Mouse (Mus musculus) cerebellum, postnatal 14 days (tissue): ENCODE data around the gene Vwa5a.
A peak's percentile ranks its signal among the peaks of the same experiment; 100 is the strongest.

Experiments
- DNase-seq, 2 experiments: peaks; one replicate each; pipeline ENCODE4 v3.0.0; 2021; ENCODE audit warnings: mixed read lengths in 2 of 2

Vwa5a gene

DNA sequence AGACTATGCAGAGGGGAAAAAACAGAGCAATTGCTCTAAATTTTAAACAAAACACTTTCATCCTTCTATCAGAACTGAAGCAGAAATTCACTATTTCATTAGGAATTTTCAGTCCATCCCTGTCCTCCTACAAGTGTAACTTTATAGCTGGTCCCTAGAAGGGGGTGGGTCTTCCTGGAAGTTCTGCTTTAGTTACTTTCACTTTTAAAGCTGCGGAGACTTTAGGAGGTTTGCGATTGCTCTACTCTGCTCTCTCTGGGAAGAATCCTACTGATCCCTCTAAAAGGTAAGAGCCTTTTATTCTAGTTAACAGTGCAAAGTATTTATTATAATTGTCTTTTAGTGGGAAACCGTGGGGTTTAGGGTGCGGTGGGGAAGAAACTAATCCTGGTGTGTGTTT is at the start of gene Vwa5a:
Vwa5a (plus strand) TSS at position 167 of the 400 bp plus-strand sequence.
- peak in 1 of 2 experiments; percentile 2 for DNase-seq

DNA sequence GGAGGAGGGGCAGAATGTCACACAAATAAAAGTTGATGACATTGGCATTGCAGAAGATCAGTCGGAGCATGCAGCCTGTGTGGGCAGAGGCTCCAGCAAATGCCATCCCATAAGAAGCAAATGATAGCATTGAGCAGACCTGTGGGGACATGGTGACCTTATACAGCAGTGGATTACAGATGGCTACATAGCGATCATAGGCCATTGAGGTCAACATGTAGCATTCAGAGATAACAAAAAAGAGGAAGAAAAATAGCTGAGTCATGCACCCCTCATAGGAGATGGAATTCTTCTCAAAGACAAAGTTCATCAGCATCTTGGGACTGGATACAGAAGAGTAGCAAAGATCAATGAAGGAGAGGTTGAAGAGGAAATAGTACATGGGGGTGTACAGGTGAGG is 45.2 kb upstream of the Vwa5a start:
- DNase-seq: no peak

DNA sequence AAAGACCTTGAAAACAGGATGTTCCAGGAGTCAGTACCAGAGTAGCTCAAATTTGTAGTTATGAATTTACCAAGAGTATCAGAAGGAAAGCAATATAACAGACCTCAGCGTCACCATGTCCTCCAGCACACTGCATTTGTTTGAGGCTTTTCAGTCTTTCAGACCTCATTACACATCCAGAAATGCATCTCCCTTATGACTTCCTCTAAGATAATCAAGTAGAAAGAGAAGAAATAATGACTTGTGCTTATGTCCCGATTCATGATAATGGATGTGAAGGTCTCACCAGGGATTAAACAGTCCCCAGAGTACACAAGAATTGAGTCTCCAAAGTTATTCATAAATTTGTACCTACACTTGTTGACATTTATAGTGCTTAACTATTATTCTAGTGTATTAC is 43.6 kb upstream of the Vwa5a start, which contains the start of gene Olfr918:
Olfr918 (minus strand) TSS at position 101 of the 400 bp plus-strand sequence.
- DNase-seq: no peak

DNA sequence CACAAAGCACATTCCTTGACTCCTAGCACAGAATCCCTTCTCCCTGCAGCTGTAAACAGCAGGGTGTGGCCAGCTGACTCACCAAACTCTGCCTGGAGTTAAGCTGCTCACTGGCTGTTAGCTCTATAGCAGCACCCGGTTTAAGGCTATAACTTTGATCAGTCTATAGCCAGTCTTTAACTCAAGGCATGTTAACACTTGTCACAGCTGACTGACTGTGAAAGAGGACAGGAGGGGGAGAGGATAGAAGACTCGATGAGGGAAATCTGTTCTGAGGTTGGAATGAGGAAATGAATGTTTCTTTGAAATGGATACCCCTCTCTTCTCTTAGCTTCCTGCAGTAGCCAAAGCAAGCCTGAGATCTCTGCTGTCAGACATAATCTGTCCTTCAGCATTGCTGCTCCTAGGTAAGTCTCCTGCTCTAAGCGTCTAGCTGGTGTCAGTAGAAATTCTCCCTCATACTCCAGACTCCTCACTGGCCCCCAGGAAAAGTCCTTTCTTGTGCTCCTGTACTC is 916 bp downstream of the Vwa5a start:
- DNase-seq: no peak

GRCm38 (mm10) chr9:38724044-38724443 is 6.0 kb downstream of the Vwa5a start:
- no peak for DNase-seq

DNA sequence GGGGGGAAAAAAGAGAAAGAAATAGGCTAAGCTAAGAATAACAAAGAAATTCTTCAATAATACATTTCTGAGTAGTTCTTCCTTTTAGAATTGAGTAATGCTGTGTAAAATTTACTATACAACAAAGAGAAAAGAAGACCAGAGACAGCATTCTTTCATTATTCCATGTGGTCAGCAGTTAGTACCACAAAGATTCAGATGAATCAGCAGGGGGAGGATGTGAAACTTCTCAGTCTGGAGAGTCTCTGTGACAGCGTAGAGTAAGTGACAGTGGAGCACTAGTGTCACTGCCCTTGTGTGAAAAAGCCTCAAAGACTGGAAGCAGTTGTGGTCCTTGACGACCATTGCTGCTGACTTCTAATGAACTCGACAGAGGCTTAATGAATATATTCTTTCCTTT is 10.2 kb downstream of the Vwa5a start:
- DNase-seq: no peak

DNA sequence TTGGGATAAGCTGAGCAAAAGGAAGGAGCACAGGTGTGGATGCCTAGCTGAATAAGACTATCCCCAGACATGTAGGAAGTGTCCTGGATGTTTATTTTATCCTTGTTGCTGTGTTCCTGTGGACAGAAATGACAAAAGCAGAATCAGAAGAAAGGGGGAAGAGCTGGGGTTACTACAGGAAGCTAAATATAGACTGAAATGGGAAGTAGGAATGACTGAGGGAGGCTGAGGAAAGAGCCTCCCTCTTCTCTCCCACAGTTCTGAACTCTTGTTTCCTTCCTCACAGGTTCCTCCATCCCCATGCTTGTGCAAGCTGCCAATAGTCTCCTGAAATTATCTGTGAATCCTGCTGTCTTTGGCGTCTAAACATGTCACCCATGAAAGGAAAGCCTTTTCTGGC is 23.3 kb downstream of the Vwa5a start:
- no peak for DNase-seq

DNA sequence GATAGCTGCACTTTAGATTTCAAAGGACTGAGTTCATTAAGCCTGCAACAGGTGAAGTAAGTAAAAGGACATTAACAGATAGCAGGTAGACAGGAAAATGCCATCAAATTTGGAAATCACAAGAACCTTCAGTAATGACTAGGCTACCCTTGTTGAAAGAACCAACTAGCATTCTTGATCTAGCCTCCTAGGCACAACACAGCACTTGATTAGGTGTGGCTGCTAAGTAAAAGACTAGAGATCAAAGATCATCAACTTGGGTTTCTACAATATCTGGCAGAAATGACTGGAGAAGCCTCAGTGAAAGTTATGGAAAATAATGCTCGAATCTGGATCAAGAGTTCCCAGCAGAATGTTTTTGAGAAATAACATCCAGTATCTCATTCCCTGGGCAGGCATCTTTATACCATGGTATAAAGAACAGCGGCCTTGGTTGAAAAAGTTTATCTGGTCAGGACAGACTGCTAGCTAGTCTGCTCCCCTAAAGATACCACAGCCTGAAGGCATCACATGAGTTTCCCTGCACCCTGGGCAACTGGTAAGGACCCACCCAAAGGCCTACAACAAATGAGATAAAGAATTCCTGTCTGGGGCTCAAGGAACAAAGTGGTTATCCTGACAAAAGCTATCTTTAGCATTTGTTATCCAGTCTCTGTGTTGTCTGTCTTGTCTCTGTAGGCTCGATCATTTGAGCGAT is 26.7 kb downstream of the Vwa5a start:
- DNase-seq: no peak

GRCm38 (mm10) chr9:38751999-38752398 is 33.9 kb downstream of the Vwa5a start, which contains the start of gene Olfr920:
Gene Olfr920, plus strand, starts transcription at chr9:38752299.
- DNase-seq: no peak

DNA sequence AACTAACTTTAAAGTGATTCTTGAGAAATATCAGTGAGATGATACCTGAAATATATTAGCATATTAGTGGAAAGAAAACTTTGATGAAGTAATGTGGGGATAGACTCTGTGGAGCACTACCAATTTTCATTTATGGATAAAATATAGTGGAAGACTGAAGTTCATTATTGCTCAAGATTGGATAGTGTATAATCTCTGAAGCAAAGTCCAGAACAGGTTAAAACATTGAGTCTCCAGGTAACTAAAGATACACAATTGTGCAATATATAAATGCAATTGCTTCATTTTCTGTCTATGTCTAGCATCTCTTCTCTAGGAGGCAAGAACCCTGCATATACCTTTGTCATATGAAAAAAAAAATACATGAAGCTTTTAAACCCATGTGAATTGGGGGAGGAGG is 54.7 kb downstream of the Vwa5a start, which contains the start of gene Olfr921:
Olfr921 (plus strand) TSS at position 301 of the 400 bp plus-strand sequence.
- DNase-seq: no peak

DNA sequence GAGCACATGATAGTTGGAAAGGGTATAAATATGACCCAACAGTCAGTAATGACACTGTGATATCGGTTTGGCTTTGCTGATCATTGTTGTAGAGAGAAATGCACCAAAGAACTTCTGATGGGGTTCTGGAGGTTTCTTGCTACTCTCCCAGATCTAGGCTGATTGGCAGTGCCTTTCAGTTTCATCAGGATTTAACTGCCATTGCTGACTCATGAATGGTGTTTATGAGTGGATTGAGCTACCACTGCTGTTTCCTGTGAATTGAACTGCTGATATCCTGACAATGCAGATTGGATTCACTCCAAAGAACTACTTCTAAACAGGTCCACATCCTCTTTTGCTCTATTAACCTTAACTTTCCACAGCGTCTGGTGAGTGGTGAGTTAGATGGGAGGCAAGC is 74.6 kb downstream of the Vwa5a start:
- no peak for DNase-seq
